Mouse (Mus musculus): ENCODE results near the gene Olfr347.

Gene Olfr347

DNA sequence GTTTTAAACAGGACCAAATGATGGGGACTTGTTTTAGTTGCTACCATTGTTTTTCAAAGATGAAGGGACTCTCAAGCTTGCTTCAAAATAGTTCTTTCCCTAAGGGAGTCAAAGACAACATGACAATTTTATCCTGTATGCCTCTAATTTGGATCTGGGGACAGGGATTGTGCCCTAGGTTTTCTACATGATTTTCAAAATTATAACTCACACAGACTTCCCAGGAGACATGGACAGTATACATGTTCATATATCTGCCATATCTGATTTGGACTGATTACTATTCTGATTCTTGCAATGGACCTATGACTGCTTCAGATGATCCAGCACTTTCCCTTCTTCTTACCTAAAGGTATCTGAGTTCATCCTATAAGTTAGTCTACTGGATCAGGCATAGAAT lies at the start of gene Olfr347:
TSS of gene Olfr347 (plus strand) at position 301 of the 400 bp plus-strand sequence.
- DNase-seq: no peak

- DNase-seq: no peak
Measured at GRCm38 (mm10) chr2:36685488-36685887, 46.2 kb upstream of the Olfr347 start, which contains the start of gene Olfr346. Gene Olfr346 (plus strand): TSS chr2:36685788.

DNA sequence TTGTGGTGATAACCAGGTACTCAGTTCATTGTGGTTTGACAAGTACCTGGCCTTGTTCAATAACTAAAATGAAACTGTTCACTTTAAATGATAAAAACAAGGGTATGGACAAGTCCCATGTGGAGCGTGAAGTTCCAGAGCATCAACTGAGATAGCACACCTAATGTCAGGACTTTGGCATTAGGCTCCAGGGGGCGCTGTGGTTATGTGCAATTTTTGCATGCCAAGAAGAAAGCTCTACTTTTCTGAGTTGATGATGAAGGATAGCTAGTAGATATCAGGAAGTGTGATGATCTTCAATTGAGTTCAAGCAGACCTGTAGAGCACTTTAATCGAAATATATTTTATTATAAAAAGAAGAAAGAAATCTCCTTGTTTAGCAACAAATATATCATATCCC lies 4.5 kb downstream of the Olfr347 start:
- DNase-seq: no peak

GRCm38 (mm10) chr2:36783976-36784375 lies 52.3 kb downstream of the Olfr347 start, which contains the start of gene Olfr348:
Gene Olfr348 (plus strand): TSS chr2:36784276.
- DNase-seq: no peak

All from thymus, adult 18-20 months (tissue).